Mouse (Mus musculus): ENCODE measurements around the gene Vav3.

DNA sequence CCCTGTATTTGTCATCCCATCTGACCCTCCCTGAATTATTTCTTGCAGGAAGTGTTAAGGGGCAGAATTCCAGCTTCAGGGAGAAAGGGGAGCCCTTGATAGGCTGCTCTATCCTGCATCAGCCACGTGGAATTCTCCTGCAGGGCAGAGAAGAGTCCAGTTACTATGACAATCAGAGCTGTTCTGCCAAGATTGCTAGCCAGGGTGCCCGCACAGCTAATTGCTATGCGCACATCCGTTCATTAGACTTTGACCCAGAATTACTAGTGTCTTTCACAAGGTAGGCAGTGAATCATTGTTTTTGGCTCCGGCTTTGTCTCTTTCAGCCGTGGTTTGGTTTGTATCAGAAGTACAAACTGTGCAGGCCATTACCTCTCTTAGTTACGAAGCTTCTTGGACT, 33.0 kb upstream of the Vav3 start:
- TF ChIP-seq GATA1 (IDR thresholded peaks at IDR 0.05; ENCODE audit: borderline replicate concordance, low read length) (no peak), FLI1 (IDR thresholded peaks at IDR 0.05; ENCODE audit: low read length) (no peak)
